Mouse (Mus musculus): Measurements from ENCODE around the gene Ptprcap. TPM values are rescaled to one million over a fixed set of nuclear protein-coding genes. Genes with fewer than 3 reads are reported as not detected.

Gene Ptprcap
- 0.28 TPM in 1 of 2 replicates, not detected in the other for polyA plus RNA-seq (2015; fragmentation: Nextera tagmentation; extraction: Ambion mirVana)

DNA sequence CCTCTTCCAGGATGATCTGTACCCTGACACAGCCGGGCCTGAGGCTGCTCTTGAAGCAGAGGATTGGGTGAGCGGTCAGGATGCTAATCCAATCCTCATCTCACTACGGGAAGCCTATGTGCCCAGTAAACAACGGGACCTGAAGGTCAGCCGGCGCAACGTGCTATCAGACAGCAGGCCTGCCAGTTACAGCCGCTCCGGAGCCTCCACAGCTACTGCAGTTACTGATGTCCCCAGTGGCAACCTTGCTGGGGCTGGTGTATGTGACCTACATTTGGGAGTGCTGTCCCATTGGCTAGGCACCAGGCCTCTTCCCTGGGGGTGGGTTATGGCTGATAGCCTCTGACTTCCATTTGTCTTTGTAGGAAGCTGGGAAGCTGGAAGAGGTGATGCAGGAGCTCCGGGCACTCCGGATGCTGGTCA is at the start of gene Ptprcap:
Gene Ptprcap (plus strand): TSS at position 373 of the 423 bp plus-strand sequence.
- H3K4me2 ChIP-seq (ENCODE audit: low read length) = no peak within 1 kb of the TSS
- peaks cover 18% of the 10 kb centered on the region; the same call in 1 of the 2 replicates for H3K36me3 ChIP-seq (ENCODE audit: control insufficient read depth, insufficient read depth, low read length)
- H3K9me3 ChIP-seq (replicated peaks; ENCODE audit: control insufficient read depth, low read length, poor library complexity, severe bottlenecking) = no peaks in the 10 kb centered on the region
- no peak within 1 kb of the TSS for H3K9ac ChIP-seq (ENCODE audit: low read depth, low read length)
- H3K4me1 ChIP-seq (ENCODE audit: control insufficient read depth, insufficient read depth, low read length) = peaks cover 10% of the 10 kb centered on the region
- no peak within 1 kb of the TSS for H3K4me3 ChIP-seq (ENCODE audit: low read depth, low read length)
- no peak for ATAC-seq
- 74% methylated on average over 11 of the region's 11 CpGs for WGBS
- H3K27me3 ChIP-seq (ENCODE audit: control insufficient read depth, insufficient read depth, low read depth, low read length) = no peaks in the 10 kb centered on the region
- no peak within 1 kb of the TSS for H3K27ac ChIP-seq (ENCODE audit: low read length)

DNA sequence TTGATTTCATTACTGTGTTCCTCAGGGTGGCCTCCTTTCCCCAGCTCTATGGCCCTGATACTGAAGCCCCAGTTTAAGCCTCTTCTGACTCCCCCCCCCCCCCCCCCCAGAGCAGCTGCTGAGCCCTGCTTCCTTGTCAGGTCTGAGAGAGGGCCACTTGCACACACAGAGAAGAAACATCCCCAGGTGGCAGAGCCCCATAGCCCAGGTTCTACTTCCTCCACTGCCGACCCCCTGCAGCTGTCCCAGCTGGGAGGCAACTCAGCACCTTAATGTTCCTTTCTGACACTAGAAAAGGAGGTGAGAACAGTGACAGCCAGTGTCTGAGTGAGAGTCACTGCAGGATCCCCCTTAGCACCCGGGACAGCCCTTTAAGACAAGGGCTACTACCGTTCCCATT is 49.6 kb upstream of the Ptprcap start:
- no peak for ATAC-seq
- Histone ChIP-seq H3K27me3 (ENCODE audit: control insufficient read depth, insufficient read depth, low read depth, low read length) (no peaks in the 10 kb centered on the region), H3K9ac (ENCODE audit: low read depth, low read length) (no peak overlapping the region), H3K9me3 (replicated peaks; ENCODE audit: control insufficient read depth, low read length, poor library complexity, severe bottlenecking) (no peaks in the 10 kb centered on the region), H3K36me3 (ENCODE audit: control insufficient read depth, insufficient read depth, low read length) (peaks cover 19% of the 10 kb centered on the region; the same call in 1 of the 2 replicates), H3K4me3 (ENCODE audit: low read depth, low read length) (no peak overlapping the region), H3K27ac (ENCODE audit: low read length) (no peak overlapping the region), H3K4me1 (ENCODE audit: control insufficient read depth, insufficient read depth, low read length) (peaks cover 27% of the 10 kb centered on the region), H3K4me2 (ENCODE audit: low read length) (no peak overlapping the region)
- 87% methylated on average over 3 of the region's 3 CpGs for WGBS

DNA sequence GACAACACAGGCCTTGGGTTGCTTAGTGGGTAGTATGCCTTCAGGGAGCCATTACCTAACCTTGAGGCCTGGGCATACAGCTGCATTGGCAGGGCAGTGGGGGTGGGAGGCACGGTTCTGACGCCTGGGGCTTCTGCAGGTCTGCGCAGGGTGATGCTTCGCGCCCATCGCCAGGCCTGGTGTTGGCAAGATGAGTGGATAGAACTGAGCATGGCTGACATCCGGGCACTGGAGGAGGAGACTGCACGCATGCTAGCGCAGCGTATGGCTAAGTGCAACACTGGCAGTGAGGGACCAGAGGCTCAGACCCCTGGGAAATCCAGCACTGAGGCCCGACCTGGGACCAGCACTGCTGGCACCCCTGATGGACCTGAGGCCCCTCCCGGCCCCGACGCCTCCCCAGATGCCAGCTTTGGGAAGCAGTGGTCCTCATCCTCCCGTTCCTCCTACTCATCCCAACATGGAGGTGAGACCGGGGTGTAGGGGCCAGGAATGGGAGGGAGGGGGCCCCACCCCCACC is 48.7 kb upstream of the Ptprcap start:
- peaks cover 18% of the 10 kb centered on the region for H3K4me1 ChIP-seq (ENCODE audit: control insufficient read depth, insufficient read depth, low read length)
- H3K9ac ChIP-seq (ENCODE audit: low read depth, low read length) = no peak overlapping the region
- H3K4me3 ChIP-seq (ENCODE audit: low read depth, low read length) = no peak overlapping the region
- H3K36me3 ChIP-seq (ENCODE audit: control insufficient read depth, insufficient read depth, low read length) = peaks cover 27% of the 10 kb centered on the region
- no peaks in the 10 kb centered on the region for H3K9me3 ChIP-seq (replicated peaks; ENCODE audit: control insufficient read depth, low read length, poor library complexity, severe bottlenecking)
- ATAC-seq = no peak
- H3K4me2 ChIP-seq (ENCODE audit: low read length) = no peak overlapping the region
- H3K27me3 ChIP-seq (ENCODE audit: control insufficient read depth, insufficient read depth, low read depth, low read length) = no peaks in the 10 kb centered on the region
- 91% methylated on average over 16 of the region's 16 CpGs for WGBS
- no peak overlapping the region for H3K27ac ChIP-seq (ENCODE audit: low read length)

DNA sequence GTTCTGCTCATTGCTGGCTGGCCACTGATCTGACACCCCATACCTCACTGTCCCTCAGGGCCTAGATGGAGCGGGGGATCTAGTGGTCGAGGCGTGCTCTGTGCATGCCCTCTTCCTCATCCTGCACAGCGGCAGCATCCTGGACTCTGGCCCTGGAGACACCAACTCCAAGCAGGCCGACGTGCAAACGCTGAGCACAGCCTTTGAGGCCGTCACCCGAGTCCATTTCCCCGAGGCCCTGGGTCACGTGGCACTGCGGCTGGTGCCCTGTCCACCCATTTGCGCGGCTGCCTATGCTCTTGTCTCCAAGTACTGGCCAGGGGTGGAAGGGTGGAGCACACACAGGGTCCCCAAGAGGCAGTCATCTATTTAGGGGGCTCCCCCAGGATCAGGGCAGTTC is 46.8 kb upstream of the Ptprcap start:
- 89% methylated on average over 14 of the region's 14 CpGs for WGBS
- Histone ChIP-seq H3K4me2 (ENCODE audit: low read length) (no peak overlapping the region), H3K9ac (ENCODE audit: low read depth, low read length) (no peak overlapping the region), H3K36me3 (ENCODE audit: control insufficient read depth, insufficient read depth, low read length) (peaks cover 33% of the 10 kb centered on the region), H3K27me3 (ENCODE audit: control insufficient read depth, insufficient read depth, low read depth, low read length) (no peaks in the 10 kb centered on the region), H3K27ac (ENCODE audit: low read length) (no peak overlapping the region), H3K4me1 (ENCODE audit: control insufficient read depth, insufficient read depth, low read length) (peaks cover 7% of the 10 kb centered on the region), H3K4me3 (ENCODE audit: low read depth, low read length) (no peak overlapping the region), H3K9me3 (replicated peaks; ENCODE audit: control insufficient read depth, low read length, poor library complexity, severe bottlenecking) (no peaks in the 10 kb centered on the region)
- ATAC-seq = no peak

DNA sequence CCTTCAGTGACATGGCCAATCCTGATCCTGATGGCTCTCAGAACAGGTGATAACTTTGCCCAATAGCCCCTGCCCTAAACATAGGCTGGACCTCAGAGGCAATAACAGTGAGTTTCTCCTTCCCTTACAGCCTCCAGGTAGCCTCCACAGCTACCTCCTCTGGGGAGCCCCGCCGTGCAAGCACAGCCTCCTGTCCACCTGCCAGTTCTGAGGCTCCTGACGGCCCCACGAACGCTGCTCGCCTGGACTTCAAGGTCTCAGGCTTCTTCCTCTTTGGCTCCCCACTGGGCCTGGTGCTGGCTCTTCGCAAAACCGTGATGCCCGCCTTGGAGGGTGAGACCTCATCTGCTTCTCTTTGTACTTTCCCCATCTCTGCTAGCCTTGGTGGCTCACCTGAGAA is 44.9 kb upstream of the Ptprcap start:
- Histone ChIP-seq H3K4me3 (ENCODE audit: low read depth, low read length) (no peak overlapping the region), H3K36me3 (ENCODE audit: control insufficient read depth, insufficient read depth, low read length) (peaks cover 52% of the 10 kb centered on the region), H3K4me1 (ENCODE audit: control insufficient read depth, insufficient read depth, low read length) (no peaks in the 10 kb centered on the region)

DNA sequence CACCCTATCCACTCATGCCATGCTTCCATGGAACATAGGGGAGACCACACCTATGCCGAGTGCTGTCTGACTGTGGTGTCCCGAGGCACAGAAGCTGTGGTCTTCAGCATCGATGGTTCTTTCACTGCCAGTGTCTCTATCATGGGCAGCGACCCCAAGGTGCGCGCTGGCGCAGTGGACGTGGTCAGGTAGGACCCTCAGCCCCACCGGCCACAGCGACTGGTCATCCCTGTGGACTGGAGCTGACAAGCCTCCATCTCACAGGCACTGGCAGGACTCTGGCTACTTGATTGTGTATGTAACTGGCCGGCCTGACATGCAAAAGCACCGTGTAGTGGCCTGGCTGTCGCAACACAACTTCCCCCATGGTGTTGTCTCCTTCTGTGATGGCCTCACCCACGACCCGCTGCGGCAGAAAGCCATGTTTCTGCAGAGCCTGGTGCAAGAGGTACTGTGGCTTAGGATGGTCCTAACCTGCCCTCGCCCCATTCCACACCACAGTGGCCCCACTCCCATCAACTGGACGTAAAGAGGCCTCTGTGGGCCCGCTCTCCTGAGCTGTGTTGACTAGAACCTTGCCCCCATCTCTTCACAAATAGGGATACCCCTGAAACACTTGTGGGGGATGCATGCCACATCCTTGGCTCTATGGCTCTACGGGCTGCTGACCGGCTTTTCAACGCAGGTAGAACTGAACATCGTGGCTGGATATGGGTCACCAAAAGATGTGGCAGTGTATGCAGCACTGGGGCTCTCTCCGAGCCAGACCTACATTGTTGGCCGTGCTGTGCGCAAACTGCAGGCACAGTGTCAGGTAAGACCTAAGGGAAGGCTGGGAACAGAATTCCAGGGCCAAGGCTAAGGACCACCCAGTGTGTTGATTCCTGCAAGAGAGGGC is 41.1 kb upstream of the Ptprcap start:
- Histone ChIP-seq H3K4me3 (ENCODE audit: low read depth, low read length) (no peak overlapping the region), H3K4me1 (ENCODE audit: control insufficient read depth, insufficient read depth, low read length) (no peaks in the 10 kb centered on the region), H3K27me3 (ENCODE audit: control insufficient read depth, insufficient read depth, low read depth, low read length) (no peaks in the 10 kb centered on the region), H3K9ac (ENCODE audit: low read depth, low read length) (no peak overlapping the region), H3K36me3 (ENCODE audit: control insufficient read depth, insufficient read depth, low read length) (peaks cover 46% of the 10 kb centered on the region), H3K27ac (ENCODE audit: low read length) (no peak overlapping the region), H3K4me2 (ENCODE audit: low read length) (no peak overlapping the region), H3K9me3 (replicated peaks; ENCODE audit: control insufficient read depth, low read length, poor library complexity, severe bottlenecking) (no peaks in the 10 kb centered on the region)
- ATAC-seq = no peak
- WGBS = 97% methylated on average over 26 of the region's 26 CpGs

More for the DNA sequence above, 44.9 kb upstream of the Ptprcap start:
- H3K27ac ChIP-seq (ENCODE audit: low read length) = no peak overlapping the region
- no peaks in the 10 kb centered on the region for H3K9me3 ChIP-seq (replicated peaks; ENCODE audit: control insufficient read depth, low read length, poor library complexity, severe bottlenecking)
- no peak overlapping the region for H3K9ac ChIP-seq (ENCODE audit: low read depth, low read length)
- 92% methylated on average over 9 of the region's 9 CpGs for WGBS
- no peaks in the 10 kb centered on the region for H3K27me3 ChIP-seq (ENCODE audit: control insufficient read depth, insufficient read depth, low read depth, low read length)
- H3K4me2 ChIP-seq (ENCODE audit: low read length) = no peak overlapping the region
- no peak for ATAC-seq

DNA sequence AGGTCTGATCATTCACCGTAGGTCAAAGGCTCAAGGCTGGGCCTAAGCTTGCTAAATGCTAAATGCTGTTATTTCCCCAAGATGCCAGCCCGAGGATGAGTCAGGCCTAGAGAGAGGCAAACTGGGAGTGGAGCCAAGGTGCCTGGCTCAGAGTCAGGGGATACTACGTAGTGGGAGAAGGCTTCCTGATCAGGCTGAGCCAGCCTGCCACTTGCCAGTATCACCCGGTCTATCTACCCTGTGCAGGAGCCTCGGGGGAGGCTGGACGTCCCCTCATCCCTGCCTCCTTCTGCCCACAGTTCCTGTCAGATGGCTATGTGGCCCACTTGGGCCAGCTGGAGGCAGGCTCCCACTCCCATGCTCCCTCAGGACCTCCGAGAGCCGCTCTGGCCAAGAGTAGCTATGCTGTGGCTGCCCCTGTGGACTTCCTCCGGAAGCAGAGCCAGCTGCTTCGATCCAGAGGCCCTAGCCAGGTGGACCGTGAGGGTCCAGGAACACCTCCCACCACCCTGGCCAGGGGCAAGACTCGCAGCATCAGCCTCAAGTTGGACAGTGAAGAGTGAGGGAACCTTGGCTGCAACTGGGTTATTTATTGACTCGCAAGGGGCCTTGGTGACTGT is 40.1 kb upstream of the Ptprcap start:
- ATAC-seq = no peak
- Histone ChIP-seq H3K9me3 (replicated peaks; ENCODE audit: control insufficient read depth, low read length, poor library complexity, severe bottlenecking) (no peaks in the 10 kb centered on the region), H3K27me3 (ENCODE audit: control insufficient read depth, insufficient read depth, low read depth, low read length) (no peaks in the 10 kb centered on the region), H3K27ac (ENCODE audit: low read length) (no peak overlapping the region), H3K36me3 (ENCODE audit: control insufficient read depth, insufficient read depth, low read length) (peaks cover 43% of the 10 kb centered on the region), H3K4me2 (ENCODE audit: low read length) (no peak overlapping the region), H3K9ac (ENCODE audit: low read depth, low read length) (no peak overlapping the region), H3K4me3 (ENCODE audit: low read depth, low read length) (no peak overlapping the region), H3K4me1 (ENCODE audit: control insufficient read depth, insufficient read depth, low read length) (no peaks in the 10 kb centered on the region)
- WGBS = 83% methylated on average over 13 of the region's 13 CpGs

DNA sequence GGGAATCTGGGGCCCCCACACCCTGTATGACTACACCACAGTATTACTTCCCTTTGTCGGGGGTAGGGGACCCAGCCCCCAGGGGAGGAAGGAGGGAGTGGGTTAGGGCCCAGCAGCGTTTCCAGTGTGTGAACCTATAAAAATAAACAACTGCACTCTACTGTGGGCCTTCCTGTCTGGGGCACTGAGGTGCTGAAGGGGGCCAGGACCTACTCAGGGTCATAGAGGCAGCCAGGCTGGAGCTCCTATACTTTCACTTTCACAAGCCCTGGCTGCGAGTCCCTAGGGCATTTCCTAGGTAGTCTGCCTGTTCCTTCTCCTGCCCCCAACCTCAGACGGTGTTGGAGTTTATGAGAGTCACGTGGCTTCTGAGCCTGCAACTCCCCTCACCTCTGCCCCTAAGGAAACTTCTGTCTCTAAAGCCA is 39.6 kb upstream of the Ptprcap start:
- Histone ChIP-seq H3K4me3 (ENCODE audit: low read depth, low read length) (no peak overlapping the region), H3K27ac (ENCODE audit: low read length) (no peak overlapping the region), H3K4me2 (ENCODE audit: low read length) (no peak overlapping the region), H3K27me3 (ENCODE audit: control insufficient read depth, insufficient read depth, low read depth, low read length) (no peaks in the 10 kb centered on the region), H3K4me1 (ENCODE audit: control insufficient read depth, insufficient read depth, low read length) (no peaks in the 10 kb centered on the region), H3K36me3 (ENCODE audit: control insufficient read depth, insufficient read depth, low read length) (peaks cover 40% of the 10 kb centered on the region), H3K9me3 (replicated peaks; ENCODE audit: control insufficient read depth, low read length, poor library complexity, severe bottlenecking) (no peaks in the 10 kb centered on the region), H3K9ac (ENCODE audit: low read depth, low read length) (no peak overlapping the region)
- WGBS = 84% methylated on average over 5 of the region's 5 CpGs
- ATAC-seq = no peak

DNA sequence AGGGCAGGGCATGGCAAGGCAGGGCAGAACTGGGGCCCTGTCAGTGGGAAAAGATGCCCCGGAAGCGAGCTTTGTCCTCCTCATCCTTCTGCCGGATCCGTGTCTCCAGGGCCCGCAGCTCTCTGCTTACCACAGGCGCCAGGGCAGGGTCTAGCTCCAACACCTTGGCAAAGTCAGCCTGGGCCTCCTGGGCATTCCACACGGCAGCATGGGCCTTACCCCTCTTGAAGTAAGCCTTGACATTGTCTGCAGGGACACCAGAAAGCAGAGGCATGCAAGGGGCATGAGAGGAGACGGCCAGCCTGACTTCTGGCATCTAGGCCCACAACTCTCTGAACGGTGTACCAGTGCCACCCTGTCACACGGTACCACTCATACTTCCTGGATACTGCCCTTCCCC is 38.9 kb upstream of the Ptprcap start:
- no peak overlapping the region for H3K9ac ChIP-seq (ENCODE audit: low read depth, low read length)
- 91% methylated on average over 10 of the region's 10 CpGs for WGBS
- no peaks in the 10 kb centered on the region for H3K9me3 ChIP-seq (replicated peaks; ENCODE audit: control insufficient read depth, low read length, poor library complexity, severe bottlenecking)
- H3K4me3 ChIP-seq (ENCODE audit: low read depth, low read length) = no peak overlapping the region
- H3K27ac ChIP-seq (ENCODE audit: low read length) = no peak overlapping the region
- H3K27me3 ChIP-seq (ENCODE audit: control insufficient read depth, insufficient read depth, low read depth, low read length) = no peaks in the 10 kb centered on the region
- ATAC-seq = no peak
- no peaks in the 10 kb centered on the region for H3K4me1 ChIP-seq (ENCODE audit: control insufficient read depth, insufficient read depth, low read length)
- peaks cover 34% of the 10 kb centered on the region for H3K36me3 ChIP-seq (ENCODE audit: control insufficient read depth, insufficient read depth, low read length)
- H3K4me2 ChIP-seq (ENCODE audit: low read length) = no peak overlapping the region
